Mouse (Mus musculus) left cerebral cortex, postnatal 14 days (tissue): Measurements from ENCODE around the gene Foxa3. TPM values are rescaled to one million over a fixed set of nuclear protein-coding genes. Genes with fewer than 3 reads are reported as not detected.

Experiments
- DNase-seq, 2 experiments: peaks; one replicate each; pipeline ENCODE4 v3.0.0; 2021 to 2022; ENCODE audit warnings: low spot score in 2 of 2, mixed read lengths in 1 of 2
- intact Hi-C: fragments of 180-260 bp; cut with DNase I; formaldehyde crosslinking; loops from one replicate; pipeline ENCODE4 v1.15.1; 2025
- total RNA-seq, 2 experiments: library from RNA; stranded (reverse); gene quantifications; 2 replicates each; pipeline ENCODE4 v1.2.3; 2021

Foxa3 gene
- total RNA-seq, 2 experiments from 2014 or later: not detected

DNA sequence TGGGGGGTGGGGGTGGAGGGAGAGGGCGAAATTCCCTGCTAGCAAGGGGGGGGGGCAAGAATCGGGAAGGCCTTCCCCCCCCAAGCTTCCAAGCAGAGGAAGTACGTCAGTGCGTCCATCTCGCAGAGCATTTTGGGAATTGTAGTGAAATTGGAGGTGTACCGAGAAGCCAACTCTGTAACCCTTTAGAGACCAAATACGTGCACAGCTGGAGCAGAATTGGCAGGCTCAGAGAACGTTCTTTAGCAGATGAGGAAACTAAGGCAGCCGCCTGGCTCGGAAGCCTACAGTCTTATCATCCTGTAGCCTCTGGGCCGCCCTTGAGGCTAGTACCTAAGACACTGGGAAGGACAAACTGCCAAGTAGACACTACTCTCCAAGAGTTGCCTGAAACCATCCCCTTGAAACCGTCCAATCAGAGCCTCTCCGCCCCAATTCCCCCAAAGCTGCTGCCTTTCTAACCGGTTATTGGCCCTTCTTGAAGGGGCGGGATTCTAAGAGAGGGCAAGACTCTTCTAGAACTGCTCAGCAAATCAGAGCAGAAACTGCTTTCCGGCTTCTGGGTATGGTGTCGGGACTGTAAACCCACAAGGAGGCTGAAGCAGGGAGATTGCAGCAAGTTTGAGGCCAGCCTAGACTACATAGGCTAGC lies 20.4 kb downstream of the Foxa3 start:
- peak; percentile 80 to 91 for DNase-seq
- intact Hi-C loops: no loop called here

DNA sequence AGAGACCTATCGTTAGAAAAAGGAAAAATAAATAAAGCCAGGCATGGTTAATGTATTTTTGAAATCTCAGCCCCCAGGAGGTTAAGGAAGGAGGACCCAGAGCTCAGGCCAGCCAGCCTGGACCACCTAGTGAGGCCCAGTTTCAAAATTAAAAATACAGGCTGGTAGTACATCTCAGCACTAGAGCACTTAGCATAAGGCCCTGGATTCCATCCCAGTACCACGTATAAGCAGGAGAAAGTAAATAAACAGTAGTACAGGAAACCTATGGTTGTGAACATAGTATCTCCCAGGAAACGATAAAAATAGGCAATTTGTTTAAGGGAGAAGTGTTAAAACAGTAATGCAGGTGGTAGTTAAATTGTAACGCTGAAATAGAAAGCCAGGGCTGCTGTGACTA lies 21.2 kb downstream of the Foxa3 start:
- no peak for DNase-seq
- intact Hi-C loops: no loop called here

DNA sequence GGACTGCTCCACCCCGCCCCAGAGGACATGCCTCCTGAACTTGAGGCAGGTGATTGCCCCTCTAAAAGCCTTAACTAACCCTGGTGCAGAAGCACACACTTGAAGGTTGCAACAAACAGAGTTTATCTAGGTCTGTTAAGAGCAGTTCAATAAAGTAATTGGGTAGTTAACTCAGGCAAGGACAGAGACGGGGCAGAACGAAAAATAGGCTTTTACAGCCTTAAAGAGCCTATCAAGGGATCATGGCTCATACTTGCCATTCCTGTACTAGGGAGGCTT lies 21.6 kb downstream of the Foxa3 start:
- intact Hi-C loops: no loop called here
- DNase-seq: no peak

DNA sequence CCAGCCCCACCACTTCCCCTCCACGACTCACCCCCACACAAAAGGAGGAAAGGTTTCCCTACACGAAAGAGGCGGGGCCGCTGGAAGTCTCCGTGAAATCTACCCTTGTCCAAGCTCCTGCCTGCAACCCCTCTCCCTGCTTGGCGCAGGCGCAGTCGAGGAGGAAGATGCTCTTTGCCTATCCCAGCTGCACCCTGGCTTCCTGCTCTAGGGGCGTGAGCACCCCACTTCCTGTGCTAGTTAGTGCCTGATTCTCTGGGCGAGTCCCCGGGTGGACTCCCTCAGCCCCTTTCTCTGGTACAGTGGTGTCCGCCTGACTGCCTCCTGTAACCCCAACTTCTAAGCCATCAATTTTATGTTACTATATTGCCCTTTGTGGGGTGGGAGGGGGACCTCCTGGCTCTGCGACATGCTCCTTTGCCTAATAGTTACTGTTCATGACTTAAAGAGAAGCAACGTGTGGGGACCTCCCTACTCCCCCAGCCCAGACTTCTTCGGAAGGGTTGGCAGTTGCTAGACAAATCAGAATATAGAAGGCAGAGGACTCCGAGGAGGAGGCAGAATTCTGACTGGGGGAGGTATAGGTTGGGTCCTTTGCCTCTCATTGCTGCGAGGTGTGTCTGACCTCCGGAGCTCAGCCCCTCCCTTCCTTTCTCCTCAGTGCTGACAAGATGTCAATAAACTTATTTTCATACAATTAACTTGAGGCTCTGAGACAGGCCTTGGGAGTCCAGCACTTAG lies 22.1 kb downstream of the Foxa3 start:
- peak in 1 of 2 experiments; percentile 29 for DNase-seq
- intact Hi-C loops: no loop called here

DNA sequence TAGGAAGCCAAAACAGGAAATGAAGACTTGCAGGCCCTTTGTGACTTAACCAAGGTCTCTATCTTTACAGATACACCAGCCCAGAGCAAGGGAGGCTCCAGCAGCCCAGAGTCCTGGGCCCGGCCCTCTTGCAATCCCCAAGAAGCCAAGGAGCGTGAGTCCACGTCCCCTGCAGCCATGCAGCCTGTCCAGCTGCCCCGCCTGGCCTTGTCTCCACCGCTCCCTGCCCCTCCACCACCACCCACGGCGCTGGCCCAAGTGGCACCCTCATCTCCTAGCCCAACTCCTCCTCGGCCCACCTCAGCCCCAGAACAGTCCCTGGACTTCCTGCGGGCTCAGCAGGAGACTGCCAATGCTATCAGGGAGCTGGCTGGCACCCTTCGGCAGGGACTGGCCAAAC lies 22.9 kb downstream of the Foxa3 start:
- intact Hi-C loops: no loop called here
- no peak for DNase-seq

DNA sequence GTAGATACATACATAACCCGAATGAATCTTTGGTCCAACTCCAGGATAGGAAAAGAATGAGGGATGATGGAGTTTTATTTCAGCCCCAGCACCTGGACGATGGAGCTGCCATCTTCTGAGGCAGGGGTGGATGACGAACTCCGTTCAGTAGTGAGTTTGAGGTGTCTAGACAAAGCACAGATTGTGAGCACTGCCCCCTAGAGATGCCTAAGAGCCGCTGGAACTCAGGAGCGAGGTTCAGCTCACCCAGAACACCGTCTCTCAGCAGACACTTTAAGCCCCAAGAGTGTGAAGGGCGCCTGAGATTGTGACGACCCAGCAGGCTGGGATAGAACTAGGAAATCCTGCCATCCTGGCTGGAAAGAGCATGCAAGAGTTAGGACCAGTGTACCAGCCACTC lies 24.5 kb downstream of the Foxa3 start:
- intact Hi-C loops: loop anchor here (10.0 kb wide), 1 partner anchor 74 kb away; the partner anchor contains the start of gene Nova2
- DNase-seq: no peak

DNA sequence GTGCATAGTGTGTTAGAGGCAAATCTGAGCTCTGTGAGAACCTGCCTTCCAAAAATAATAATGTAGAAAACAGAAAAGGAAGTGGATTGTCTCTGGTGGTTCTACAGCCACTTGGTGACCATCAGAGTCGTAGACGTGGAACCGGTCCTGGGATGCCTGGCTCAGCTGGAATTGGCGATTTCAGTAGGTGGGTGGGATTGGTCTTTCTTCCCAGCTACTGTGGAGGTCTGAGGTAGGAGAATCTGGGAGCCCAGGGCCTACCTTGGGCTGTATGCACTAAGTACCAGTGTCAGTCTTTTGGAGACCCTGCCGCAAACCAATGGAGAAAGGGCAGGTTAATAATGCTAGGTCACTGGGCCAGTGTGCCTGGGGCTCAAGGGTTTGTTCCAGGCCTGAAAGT lies 30.3 kb downstream of the Foxa3 start:
- intact Hi-C loops: loop anchor here (5.0 to 10.0 kb wide), 2 partner anchors 68 to 96 kb away; partner anchors contain the start of gene Nova2
- DNase-seq: no peak

DNA sequence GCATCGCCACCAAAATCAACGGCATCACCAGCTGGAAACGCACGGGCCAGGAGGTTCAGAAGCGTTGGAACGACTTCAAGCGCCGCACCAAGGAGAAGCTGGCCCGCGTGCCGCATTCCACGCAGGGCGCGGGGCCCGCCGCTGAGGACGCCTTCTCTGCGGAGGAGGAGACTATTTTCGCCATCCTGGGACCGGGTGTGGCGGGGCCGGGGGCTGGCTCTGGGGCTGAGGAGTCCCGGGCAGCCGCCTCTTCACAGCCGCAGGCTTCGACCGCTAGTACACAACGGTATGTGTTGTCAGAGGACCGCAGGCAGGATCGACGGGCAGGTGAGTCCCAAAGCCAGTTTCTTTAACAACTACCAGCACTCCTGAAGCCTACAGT lies 31.1 kb downstream of the Foxa3 start:
- DNase-seq: peak in 1 of 2 experiments; percentile 57
- intact Hi-C loops: loop anchor here (5.0 to 10.0 kb wide), 2 partner anchors 67 to 95 kb away; partner anchors contain the start of gene Nova2

DNA sequence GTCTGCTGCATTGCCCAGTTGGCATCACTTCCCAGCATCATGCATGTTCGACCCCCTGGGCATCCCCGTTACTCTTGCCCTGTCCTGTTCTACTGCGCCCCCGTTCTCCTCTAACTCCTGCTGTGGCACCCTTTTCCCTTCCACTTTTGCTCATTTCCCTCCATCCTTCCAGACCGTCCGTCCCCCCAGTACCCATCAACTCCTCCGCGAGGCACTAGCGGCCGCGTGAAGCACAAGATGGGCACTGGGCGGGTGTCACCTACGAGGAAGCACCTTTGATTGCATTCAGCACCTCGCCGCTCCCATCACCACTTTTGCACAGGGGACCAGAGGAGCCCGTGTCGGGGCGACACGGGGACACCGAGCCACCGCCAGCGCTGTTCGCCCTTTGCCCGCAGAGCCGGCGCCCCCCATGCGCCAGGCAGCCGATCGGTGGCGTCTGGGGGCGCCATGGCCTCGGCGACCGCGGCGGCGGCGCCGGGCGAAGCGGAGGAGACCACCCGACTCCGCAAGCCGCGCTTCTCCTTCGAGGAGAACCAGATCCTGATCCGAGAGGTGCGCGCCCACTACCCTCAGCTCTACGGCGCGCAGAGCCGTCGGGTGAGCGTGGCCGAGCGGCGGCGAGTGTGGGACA lies 31.6 kb downstream of the Foxa3 start:
- intact Hi-C loops: loop anchor here (5.0 to 10.0 kb wide), 2 partner anchors 67 to 94 kb away; partner anchors contain the start of gene Nova2
- peak in 1 of 2 experiments; percentile 37 for DNase-seq

DNA sequence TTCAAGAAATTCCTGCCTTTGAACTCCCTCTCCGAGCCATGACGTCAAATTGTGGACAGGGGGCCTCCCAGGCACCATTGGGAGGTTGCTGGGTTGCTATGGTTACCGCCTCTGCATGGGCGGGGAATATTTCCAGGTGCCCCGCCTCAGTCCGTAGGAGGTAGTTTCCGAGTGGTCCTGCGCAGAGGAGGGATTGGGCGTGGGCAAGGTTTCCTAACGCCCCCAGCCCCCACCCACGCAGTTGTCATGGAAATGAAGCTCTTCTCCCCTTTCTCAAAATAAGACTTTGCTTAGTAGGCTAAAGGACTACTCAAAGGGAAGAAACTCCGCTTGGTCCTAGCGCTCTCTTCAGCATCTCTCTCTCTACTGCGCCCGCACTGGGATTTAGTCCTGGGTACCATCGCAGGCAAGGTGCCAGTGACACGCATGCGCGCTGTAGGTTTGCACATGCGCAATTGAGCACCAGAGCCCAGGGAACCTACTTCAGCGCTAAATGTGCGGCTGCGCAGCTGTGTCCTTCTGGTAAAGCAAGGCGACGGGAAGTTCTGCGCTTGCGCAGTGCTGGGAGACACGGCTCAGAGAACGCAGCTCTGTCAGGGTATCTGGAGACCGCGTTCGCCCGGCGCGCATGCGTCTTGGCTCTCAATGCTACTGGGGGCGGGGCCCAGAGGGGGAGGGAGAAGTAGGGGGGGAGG lies 32.6 kb downstream of the Foxa3 start, which contains the start of gene Mypop:
Gene Mypop (plus strand): TSS at position 645 of the 695 bp plus-strand sequence.
- DNase-seq: peak; percentile 100
- intact Hi-C loops: loop anchor here (5.0 to 10.0 kb wide), 2 partner anchors 66 to 93 kb away; partner anchors contain the start of gene Nova2

DNA sequence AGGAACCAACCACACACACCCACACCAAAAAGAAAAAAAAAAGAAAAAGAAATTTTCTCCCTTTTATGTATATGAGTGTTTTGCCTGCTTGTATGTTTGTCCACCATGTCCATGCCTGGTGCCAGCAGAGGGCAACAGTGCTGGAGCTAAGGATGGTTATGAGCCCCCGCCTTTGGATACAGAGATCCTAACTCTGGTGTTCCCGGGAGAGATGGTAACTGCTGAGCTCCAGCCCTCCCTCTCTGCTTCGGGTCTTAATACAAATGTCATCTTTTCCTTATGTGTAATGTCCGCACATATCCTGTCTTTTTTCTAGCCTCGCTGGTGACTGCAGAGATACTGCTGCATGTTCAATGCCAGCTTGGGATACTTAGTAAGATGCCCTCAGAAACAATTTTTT lies 33.3 kb downstream of the Foxa3 start:
- intact Hi-C loops: loop anchor here (5.0 to 10.0 kb wide), 2 partner anchors 65 to 93 kb away; partner anchors contain the start of gene Nova2

DNA sequence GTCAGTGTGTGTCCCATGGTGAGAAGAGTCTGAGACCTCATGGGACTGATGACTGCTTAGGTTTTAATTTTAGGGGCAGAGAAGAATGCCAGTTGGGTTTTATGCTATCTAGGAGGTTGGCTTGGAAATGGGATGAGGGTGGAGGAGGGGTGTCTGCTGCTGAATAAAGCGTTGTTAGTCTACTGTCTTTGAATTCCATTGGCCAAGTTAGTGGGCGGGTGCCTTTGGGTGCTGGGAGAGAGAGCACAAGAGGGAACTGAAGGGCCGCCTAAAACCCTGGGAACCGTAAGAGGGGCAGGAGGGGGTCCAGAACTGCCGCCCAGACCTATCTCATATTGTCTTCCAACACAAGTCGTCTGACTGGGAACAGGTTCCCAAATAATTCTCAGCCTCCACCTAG lies 34.6 kb downstream of the Foxa3 start:
- no peak for DNase-seq
- intact Hi-C loops: no loop called here

More for the DNA sequence above, 33.3 kb downstream of the Foxa3 start:
- DNase-seq: no peak

DNA sequence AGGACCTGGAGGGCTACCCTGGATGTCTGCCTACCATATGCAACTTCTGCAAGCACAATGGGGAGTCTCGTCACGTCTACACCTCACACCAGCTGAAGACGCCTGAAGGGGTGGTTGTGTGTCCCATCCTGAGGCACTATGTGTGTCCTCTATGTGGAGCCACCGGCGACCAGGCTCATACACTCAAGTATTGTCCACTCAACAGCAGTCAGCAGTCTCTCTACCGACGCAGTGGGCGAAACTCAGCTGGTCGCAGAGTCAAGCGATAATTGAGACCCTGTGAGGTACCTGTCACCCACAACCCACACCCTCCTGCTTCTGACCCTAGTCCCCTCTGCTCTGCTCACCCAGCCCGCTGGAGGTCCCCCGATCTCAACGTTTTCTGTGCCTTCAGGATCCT lies 35.6 kb downstream of the Foxa3 start:
- no peak for DNase-seq
- intact Hi-C loops: no loop called here

DNA sequence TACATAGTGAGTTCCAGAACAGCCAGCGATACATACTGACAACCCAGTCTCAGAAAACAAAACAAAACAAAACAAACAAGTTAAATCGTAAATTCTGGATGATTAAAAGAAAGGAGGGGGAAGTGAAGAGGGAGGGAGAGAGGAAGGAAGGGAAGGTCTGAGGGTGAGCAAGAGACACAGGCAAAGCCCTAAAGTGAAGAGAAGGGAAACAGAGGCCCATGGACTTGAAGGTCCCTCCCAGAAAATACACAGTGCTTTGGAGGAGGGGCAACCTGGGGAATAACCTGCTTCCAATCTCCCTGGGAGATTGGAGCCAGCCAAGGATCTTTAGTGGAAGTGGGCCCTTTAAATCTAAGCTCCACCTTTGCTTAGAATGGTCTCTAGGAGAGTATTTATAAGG lies 36.2 kb downstream of the Foxa3 start, which contains the start of gene Nanos2:
Gene Nanos2 (plus strand): TSS at position 301 of the 400 bp plus-strand sequence.
- intact Hi-C loops: no loop called here
- DNase-seq: no peak

DNA sequence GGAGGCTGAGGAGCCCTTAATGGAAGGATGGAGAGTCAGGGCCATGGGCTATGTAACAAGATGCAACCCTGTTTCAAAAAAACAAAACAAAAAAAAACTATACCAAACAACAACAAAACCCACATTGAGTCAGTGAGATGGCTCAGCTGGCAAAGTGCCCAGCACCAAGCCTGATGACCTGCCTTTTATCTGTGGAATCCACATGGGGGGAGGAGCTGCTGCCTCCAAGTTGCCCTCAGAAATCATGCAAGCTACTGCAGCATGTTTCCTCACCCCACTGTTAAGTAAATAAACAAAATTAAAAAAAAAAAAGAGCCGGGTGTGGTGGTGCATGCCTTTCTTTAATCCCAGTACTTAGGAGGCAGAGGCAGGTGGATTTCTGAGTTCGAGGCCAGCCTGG lies 36.8 kb downstream of the Foxa3 start:
- intact Hi-C loops: no loop called here
- no peak for DNase-seq

DNA sequence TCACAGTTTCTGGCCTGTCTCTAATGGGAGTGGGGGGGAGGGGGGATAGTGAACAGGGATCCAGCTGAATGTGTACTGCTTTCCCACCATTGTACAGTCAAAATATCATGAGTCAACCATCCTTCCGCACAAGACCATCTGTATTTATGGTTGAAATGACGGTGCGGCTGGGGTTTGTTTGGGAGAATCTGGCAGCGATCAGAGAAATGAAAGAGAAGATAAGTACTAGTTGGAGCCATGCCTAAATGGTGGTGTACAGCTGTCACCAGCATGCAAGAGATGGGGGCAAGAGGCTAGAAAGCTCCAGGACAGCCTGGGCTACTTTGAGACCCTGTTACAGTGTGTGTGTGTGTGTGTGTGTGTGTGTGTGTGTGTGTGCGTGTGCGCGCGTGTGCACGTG lies 45.0 kb downstream of the Foxa3 start:
- peak in 1 of 2 experiments; percentile 76 for DNase-seq
- intact Hi-C loops: no loop called here

DNA sequence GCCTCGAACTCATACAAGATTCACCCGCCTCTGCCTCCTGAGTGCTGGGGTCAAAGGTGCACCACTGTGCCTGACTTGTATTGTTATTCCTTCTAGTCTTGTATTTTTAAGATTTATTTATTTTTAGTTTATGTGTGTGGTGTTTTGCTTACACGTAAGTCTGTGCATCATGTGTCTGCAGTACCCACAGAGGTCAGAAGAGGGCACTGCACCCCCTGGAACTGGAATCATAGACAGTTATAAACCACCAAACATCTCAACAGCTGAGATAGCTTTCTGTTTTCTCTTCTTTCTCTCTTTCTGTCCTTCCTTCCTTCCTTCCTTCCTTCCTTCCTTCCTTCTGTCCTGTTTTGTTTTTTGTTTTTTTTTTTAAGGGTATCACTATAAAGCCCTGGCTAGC lies 52.4 kb downstream of the Foxa3 start:
- DNase-seq: no peak
- intact Hi-C loops: no loop called here

DNA sequence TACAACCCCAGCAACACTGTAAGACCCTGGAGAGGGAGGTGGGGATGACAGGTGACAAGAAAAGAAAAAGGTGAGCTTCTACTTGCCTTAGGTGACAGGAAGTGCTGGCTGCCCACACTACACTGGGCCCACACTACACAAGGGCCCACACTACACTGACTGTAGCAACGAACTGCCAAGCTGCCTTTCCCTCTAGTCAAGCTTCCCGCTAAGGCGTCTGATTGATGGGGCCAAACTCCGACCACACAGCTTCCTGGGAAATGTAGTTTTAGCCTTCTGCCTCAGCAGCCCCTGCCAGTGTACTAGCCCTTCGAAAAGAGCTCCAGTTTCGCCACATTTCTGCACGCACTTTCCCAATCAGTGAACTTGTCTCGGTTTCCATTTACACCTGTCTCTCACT lies 55.7 kb downstream of the Foxa3 start:
- intact Hi-C loops: no loop called here
- no peak for DNase-seq

DNA sequence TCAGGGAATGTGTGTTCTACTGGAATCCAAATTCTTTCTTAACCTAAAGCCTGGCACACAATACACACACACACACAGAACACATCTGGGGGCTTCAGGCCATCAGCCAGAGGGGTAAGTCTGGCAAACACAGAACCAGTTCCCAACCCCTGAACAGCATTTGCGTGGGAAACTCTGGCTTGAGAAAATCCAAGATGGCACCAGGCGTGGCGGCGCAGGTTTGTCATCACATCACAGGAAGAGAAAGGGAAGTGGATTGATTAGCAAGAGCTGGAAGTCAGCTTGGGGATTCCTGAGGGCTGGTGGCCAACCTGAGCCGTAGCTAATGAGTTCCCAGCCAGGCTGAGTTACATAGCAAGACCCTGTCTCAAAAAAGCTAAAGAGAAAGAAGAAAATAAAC lies 58.0 kb downstream of the Foxa3 start:
- DNase-seq: no peak
- intact Hi-C loops: no loop called here
